Mouse (Mus musculus): ENCODE results near the gene Tbc1d1.

- TF ChIP-seq GATA1 (IDR thresholded peaks at IDR 0.05; ENCODE audit: low read length): no peak
- no peak for TF ChIP-seq TAL1 (IDR thresholded peaks at IDR 0.05; ENCODE audit: low read length)
Observed at GRCm38 (mm10) chr5:64186566-64186965, 30.5 kb downstream of the Tbc1d1 start.
